Mouse (Mus musculus) ES-E14 (cell line): ENCODE results near the gene Nup153.

Experiments
- CHD2 ChIP-seq: IDR thresholded peaks from 2 replicates; pipeline ENCODE4 v1.6.1; 2014; ENCODE audit warnings: mild to moderate bottlenecking, low read depth, low read length, inconsistent platforms
- HCFC1 ChIP-seq: IDR thresholded peaks from 2 replicates; pipeline ENCODE4 v1.6.1; 2012; ENCODE audit warnings: low read length, inconsistent platforms, borderline replicate concordance; ENCODE audit not compliant: insufficient read depth
- ZNF384 ChIP-seq: IDR thresholded peaks from 2 replicates; pipeline ENCODE4 v1.6.1; 2012; ENCODE audit warnings: low read depth, low read length, inconsistent platforms

GRCm38 (mm10) chr13:46645476-46645875 is 82.3 kb downstream of the Nup153 start:
- TF ChIP-seq HCFC1 (no peak), CHD2 (0 out of 2 replicates have a peak, but pooled peaks have one; percentile 25), ZNF384 (no peak)
